Mouse (Mus musculus): ENCODE measurements at regions not wholly inside any gene's neighbourhood (a gene's known extent, or its start where the extent isn't known, plus 50 kb on each side); places are given as distances from the start of the nearest gene placed in this dataset.

DNA sequence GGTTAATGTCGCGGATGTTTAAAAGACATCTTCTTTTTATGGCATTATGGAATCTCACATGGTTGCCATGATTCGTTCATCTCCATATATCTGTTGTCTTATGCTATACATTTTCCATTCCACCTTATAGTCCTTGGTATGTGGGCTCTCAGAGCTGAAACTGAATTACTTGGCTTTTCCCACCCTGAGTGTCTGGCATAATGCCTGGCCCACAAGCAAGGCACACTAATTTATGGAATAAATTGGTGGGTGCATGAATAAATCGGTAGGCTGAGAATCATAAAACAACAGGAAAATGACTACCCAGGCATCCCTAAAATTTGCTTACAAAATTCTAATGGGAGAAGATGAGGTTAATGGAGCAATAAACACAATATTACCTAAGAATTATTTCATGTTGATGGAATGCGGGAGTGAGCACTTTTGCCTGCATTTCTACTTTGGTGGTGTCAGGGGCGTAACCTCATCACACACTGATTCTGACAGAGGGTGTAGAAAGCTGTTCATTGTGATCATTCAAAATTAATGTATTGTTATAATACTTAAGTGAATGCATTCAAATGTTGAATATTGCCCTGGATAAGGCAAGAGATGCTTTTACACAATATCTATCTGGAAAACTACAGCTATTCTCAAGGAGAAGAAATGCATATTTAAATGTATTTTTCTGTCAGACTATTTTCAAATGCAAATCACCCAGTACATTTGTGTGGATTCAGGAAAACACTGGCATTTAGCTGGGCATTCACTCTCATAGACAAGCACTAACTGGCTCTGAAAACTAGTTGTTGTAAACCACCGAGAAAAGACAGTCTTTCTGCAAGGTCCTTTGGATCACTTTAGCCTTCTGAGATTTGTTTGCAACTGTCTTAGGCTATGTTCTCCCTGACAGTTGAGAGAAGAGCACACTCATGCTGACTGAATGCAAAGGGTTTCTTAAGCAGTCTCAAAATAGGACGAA, 190.1 kb downstream of the Pcdh18 start:
- WGBS = 71% methylated on average over 8 of the region's 8 CpGs
- Histone ChIP-seq H3K27me3 (ENCODE audit: control insufficient read depth, insufficient read depth, low read length) (no peaks in the 10 kb centered on the region), H3K4me2 (replicated peaks) (no peak overlapping the region), H3K9ac (no peak overlapping the region), H3K9me3 (ENCODE audit: control insufficient read depth, low read length) (no peaks in the 10 kb centered on the region), H3K27ac (no peak overlapping the region), H3K4me3 (replicated peaks; ENCODE audit: low read length) (no peak overlapping the region), H3K4me1 (replicated peaks; ENCODE audit: control insufficient read depth, insufficient read depth, low read length) (no peaks in the 10 kb centered on the region), H3K36me3 (replicated peaks; ENCODE audit: control insufficient read depth, insufficient read depth) (no peaks in the 10 kb centered on the region)
- DNase-seq (ENCODE audit: low spot score) (no peak), ATAC-seq (ENCODE audit: low FRiP score) (no peak)

DNA sequence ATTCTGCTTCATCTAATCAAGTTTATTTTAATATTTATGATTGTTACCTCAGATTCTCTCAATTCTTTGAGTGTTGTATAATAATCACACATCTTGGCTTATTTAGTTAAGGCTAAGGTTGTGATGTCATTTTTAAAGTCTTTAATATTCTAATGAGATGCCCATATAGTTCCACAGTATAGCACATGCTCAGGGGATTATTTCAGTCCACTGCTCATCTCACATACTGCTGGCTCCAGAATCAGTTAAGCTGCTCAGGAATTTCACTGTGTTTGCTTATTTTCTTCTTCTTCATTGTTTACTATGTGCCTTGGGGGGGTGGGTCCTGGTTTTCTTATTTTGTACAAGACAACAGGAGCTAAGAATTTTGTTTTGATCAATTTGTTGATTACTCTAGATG, 229.5 kb downstream of the Pcdh18 start:
- no peaks in the 10 kb centered on the region for H3K27me3 ChIP-seq (ENCODE audit: control insufficient read depth, insufficient read depth, low read length)
- no peak overlapping the region for H3K27ac ChIP-seq
- H3K9ac ChIP-seq = no peak overlapping the region
- DNase-seq (ENCODE audit: low spot score) = no peak
- no peak overlapping the region for H3K4me3 ChIP-seq (replicated peaks; ENCODE audit: low read length)
- no peak overlapping the region for H3K4me2 ChIP-seq (replicated peaks)
- H3K36me3 ChIP-seq (replicated peaks; ENCODE audit: control insufficient read depth, insufficient read depth) = no peaks in the 10 kb centered on the region
- H3K4me1 ChIP-seq (replicated peaks; ENCODE audit: control insufficient read depth, insufficient read depth, low read length) = no peaks in the 10 kb centered on the region
- no peak for ATAC-seq (ENCODE audit: low FRiP score)
- no peaks in the 10 kb centered on the region for H3K9me3 ChIP-seq (ENCODE audit: control insufficient read depth, low read length)

DNA sequence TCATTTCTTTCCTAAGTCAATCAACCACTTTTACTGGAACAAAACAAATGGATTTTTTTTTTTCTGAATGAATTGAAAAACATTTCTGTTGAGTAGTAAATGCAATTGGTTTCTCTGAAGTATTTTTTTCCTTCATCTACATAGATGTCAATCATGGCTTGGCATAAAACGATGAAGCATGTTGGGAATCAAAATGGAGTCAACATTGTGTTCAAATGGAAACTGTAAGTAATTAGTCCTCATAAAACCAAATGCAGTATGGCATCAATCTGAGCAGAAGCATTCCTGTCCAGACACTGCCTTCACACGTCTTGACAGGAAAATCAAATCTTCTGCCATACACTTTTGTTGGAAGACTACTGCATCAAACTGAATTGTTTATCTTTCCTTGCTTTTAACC, 237.0 kb downstream of the Pcdh18 start:
- H3K9me3 ChIP-seq (ENCODE audit: control insufficient read depth, low read length) = no peaks in the 10 kb centered on the region
- 70% methylated on average over 2 of the region's 2 CpGs for WGBS
- H3K9ac ChIP-seq = no peak overlapping the region
- no peak overlapping the region for H3K27ac ChIP-seq
- no peaks in the 10 kb centered on the region for H3K36me3 ChIP-seq (replicated peaks; ENCODE audit: control insufficient read depth, insufficient read depth)
- no peaks in the 10 kb centered on the region for H3K27me3 ChIP-seq (ENCODE audit: control insufficient read depth, insufficient read depth, low read length)
- ATAC-seq (ENCODE audit: low FRiP score) = no peak
- no peak overlapping the region for H3K4me2 ChIP-seq (replicated peaks)
- DNase-seq (ENCODE audit: low spot score) = no peak
- no peaks in the 10 kb centered on the region for H3K4me1 ChIP-seq (replicated peaks; ENCODE audit: control insufficient read depth, insufficient read depth, low read length)
- H3K4me3 ChIP-seq (replicated peaks; ENCODE audit: low read length) = no peak overlapping the region

DNA sequence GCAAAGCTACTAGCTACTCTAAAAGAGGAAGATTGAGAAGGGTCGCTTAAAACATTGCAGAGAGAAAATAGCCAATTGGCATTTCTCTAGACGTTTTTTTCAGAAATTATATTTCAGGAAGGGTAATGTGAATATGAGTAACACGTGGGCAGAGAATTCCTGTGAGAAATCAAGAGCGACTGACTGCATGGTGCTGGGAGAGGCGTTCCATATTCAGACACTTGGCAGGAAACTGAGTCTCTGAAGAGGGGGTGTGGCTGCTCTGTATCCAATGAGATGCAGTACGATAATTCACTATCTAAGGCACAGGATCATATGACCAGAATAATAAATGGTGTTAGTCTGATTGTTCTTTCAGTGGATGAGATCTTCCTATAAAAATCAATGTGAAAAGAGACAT, 252.5 kb downstream of the Pcdh18 start:
- DNase-seq (ENCODE audit: low spot score) (no peak), ATAC-seq (ENCODE audit: low FRiP score) (no peak)
- Histone ChIP-seq H3K9me3 (ENCODE audit: control insufficient read depth, low read length) (no peaks in the 10 kb centered on the region), H3K4me3 (replicated peaks; ENCODE audit: low read length) (no peak overlapping the region), H3K9ac (no peak overlapping the region), H3K4me1 (replicated peaks; ENCODE audit: control insufficient read depth, insufficient read depth, low read length) (no peaks in the 10 kb centered on the region), H3K27me3 (ENCODE audit: control insufficient read depth, insufficient read depth, low read length) (no peaks in the 10 kb centered on the region), H3K36me3 (replicated peaks; ENCODE audit: control insufficient read depth, insufficient read depth) (no peaks in the 10 kb centered on the region), H3K27ac (no peak overlapping the region), H3K4me2 (replicated peaks) (no peak overlapping the region)
- 75% methylated on average over 6 of the region's 6 CpGs for WGBS

DNA sequence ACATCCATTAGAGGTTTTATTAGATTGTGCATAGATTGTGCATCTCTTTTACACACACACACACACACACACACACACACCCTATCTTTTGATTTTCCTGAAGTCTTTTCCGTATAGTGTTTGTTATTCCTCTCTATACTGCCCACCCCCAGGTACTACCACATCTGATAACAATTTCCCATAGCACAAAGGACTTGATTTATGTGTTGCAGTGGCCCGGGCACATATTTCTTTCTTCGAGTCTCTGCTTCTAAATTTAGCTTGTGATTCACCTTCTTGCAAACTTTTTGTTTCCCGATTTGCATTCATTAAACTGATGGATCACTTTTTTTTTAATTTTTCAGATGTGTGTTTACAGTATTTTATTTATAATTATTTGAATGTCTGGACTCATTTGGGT, 254.8 kb downstream of the Pcdh18 start:
- no peak overlapping the region for H3K4me2 ChIP-seq (replicated peaks)
- no peaks in the 10 kb centered on the region for H3K36me3 ChIP-seq (replicated peaks; ENCODE audit: control insufficient read depth, insufficient read depth)
- WGBS = 87% methylated on average over 4 of the region's 4 CpGs
- H3K9me3 ChIP-seq (ENCODE audit: control insufficient read depth, low read length) = no peaks in the 10 kb centered on the region
- no peak overlapping the region for H3K27ac ChIP-seq
- no peak overlapping the region for H3K4me3 ChIP-seq (replicated peaks; ENCODE audit: low read length)
- no peaks in the 10 kb centered on the region for H3K27me3 ChIP-seq (ENCODE audit: control insufficient read depth, insufficient read depth, low read length)
- ATAC-seq (ENCODE audit: low FRiP score) (no peak), DNase-seq (ENCODE audit: low spot score) (no peak)
- H3K9ac ChIP-seq = no peak overlapping the region
- H3K4me1 ChIP-seq (replicated peaks; ENCODE audit: control insufficient read depth, insufficient read depth, low read length) = no peaks in the 10 kb centered on the region

DNA sequence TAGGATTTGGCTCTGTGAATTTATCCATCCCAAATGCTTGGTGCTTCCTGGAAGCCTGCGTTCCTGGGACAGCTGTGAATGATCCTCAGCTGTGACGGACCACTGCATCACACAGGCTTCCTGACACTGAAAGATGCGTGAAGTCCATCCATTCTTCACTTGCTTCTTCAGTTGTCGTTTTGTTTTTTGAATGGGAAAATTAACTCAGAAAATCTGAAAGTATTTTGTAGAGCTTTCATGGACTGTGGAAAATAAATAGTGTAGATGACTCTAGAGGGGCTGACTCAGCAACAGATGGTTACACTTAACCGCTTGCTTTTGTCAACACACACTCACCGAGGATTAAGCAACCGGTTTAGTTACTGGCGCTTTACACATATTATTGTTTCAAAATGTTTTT, 272.0 kb downstream of the Pcdh18 start:
- Histone ChIP-seq H3K4me1 (replicated peaks; ENCODE audit: control insufficient read depth, insufficient read depth, low read length) (no peaks in the 10 kb centered on the region), H3K27ac (no peak overlapping the region), H3K27me3 (ENCODE audit: control insufficient read depth, insufficient read depth, low read length) (no peaks in the 10 kb centered on the region), H3K4me2 (replicated peaks) (no peak overlapping the region), H3K9me3 (ENCODE audit: control insufficient read depth, low read length) (no peaks in the 10 kb centered on the region), H3K36me3 (replicated peaks; ENCODE audit: control insufficient read depth, insufficient read depth) (no peaks in the 10 kb centered on the region), H3K9ac (no peak overlapping the region), H3K4me3 (replicated peaks; ENCODE audit: low read length) (no peak overlapping the region)
- no peak for ATAC-seq (ENCODE audit: low FRiP score)
- WGBS = 88% methylated on average over 8 of the region's 8 CpGs
- DNase-seq (ENCODE audit: low spot score) = no peak

Data from hindbrain, embryonic 14.5 days (tissue).